Mouse (Mus musculus) intestine, embryonic 15.5 days (tissue): ENCODE measurements at regions not wholly inside any gene's neighbourhood (a gene's known extent, or its start where the extent isn't known, plus 50 kb on each side); places are given as distances from the start of the nearest gene placed in this dataset.
A peak's percentile ranks its signal among the peaks of the same experiment; 100 is the strongest.

Experiments used
- ATAC-seq: fragments of 200-750 bp; cut with Nextera tagmentation; 2 replicates; pipeline ENCODE4 v1.8.0; 2017; ENCODE audit warnings: moderate TSS enrichment, moderate library complexity
- H3K27ac ChIP-seq: fragments of 300-500 bp; sonication (generic); 2 replicates; pipeline ENCODE4 v1.5.1; 2015; ENCODE audit warnings: mild to moderate bottlenecking, inconsistent platforms
- H3K27me3 ChIP-seq: fragments of 300-500 bp; sonication (generic); replicated peaks from 2 replicates; pipeline ENCODE4 v1.6.1; 2015; ENCODE audit warnings: inconsistent platforms
- H3K36me3 ChIP-seq: fragments of 300-500 bp; sonication (generic); 2 replicates; pipeline ENCODE4 v1.6.1; 2015; ENCODE audit warnings: inconsistent platforms
- H3K4me1 ChIP-seq: fragments of 300-500 bp; sonication (generic); replicated peaks from 2 replicates; pipeline ENCODE4 v1.6.1; 2015; ENCODE audit warnings: inconsistent platforms
- H3K4me2 ChIP-seq: fragments of 300-500 bp; sonication (generic); replicated peaks from 2 replicates; pipeline ENCODE4 v1.6.1; 2015; ENCODE audit warnings: mild to moderate bottlenecking, inconsistent platforms
- H3K4me3 ChIP-seq: fragments of 300-500 bp; sonication (generic); replicated peaks from 2 replicates; pipeline ENCODE4 v1.5.1; 2015; ENCODE audit warnings: inconsistent platforms
- H3K9ac ChIP-seq: fragments of 300-500 bp; sonication (generic); 2 replicates; pipeline ENCODE4 v1.6.1; 2015; ENCODE audit warnings: inconsistent platforms
- H3K9me3 ChIP-seq: fragments of 300-500 bp; sonication (generic); 2 replicates; pipeline ENCODE4 v1.6.1; 2016; ENCODE audit warnings: inconsistent platforms
- WGBS: fragments of 180-500 bp; shearing (Covaris S2); methylation state at CpG from one replicate; pipeline ENCODE4 v1.1.7; 2015; 5-methylcytosine and 5-hydroxymethylcytosine counted together

GRCm38 (mm10) chr4:88956151-88956550 is 76.2 kb upstream of the Ifne start:
- H3K27ac ChIP-seq: no peak overlapping the region
- H3K4me2 ChIP-seq: no peak overlapping the region
- no peaks in the 10 kb centered on the region for H3K27me3 ChIP-seq
- ATAC-seq: no peak
- H3K9ac ChIP-seq: no peak overlapping the region
- no peaks in the 10 kb centered on the region for H3K4me1 ChIP-seq
- no peaks in the 10 kb centered on the region for H3K36me3 ChIP-seq
- 20% methylated on average over 7 of the region's 7 CpGs for WGBS
- H3K9me3 ChIP-seq: no peaks in the 10 kb centered on the region
- H3K4me3 ChIP-seq: no peak overlapping the region

GRCm38 (mm10) chr4:88955571-88955970 is 75.6 kb upstream of the Ifne start:
- Histone ChIP-seq H3K9ac (no peak overlapping the region), H3K4me1 (no peaks in the 10 kb centered on the region), H3K27ac (no peak overlapping the region), H3K9me3 (no peaks in the 10 kb centered on the region), H3K4me3 (no peak overlapping the region), H3K36me3 (no peaks in the 10 kb centered on the region), H3K27me3 (no peaks in the 10 kb centered on the region), H3K4me2 (no peak overlapping the region)
- ATAC-seq: peak; percentile 49; the same call in 1 of the 2 replicates
- WGBS: 67% methylated on average over 7 of the region's 7 CpGs

GRCm38 (mm10) chr4:88954045-88954444 is 74.0 kb upstream of the Ifne start:
- Histone ChIP-seq H3K4me2 (no peak overlapping the region), H3K9me3 (no peaks in the 10 kb centered on the region), H3K4me1 (no peaks in the 10 kb centered on the region), H3K27me3 (no peaks in the 10 kb centered on the region), H3K36me3 (no peaks in the 10 kb centered on the region), H3K4me3 (no peak overlapping the region), H3K9ac (no peak overlapping the region), H3K27ac (no peak overlapping the region)
- ATAC-seq: no peak
- WGBS: 89% methylated on average over 3 of the region's 3 CpGs

GRCm38 (mm10) chr4:88951034-88951336 is 71.0 kb upstream of the Ifne start:
- no peak overlapping the region for H3K4me3 ChIP-seq
- H3K27ac ChIP-seq: no peak overlapping the region
- no peaks in the 10 kb centered on the region for H3K9me3 ChIP-seq
- 69% methylated on average over 1 of the region's 1 CpGs for WGBS
- H3K36me3 ChIP-seq: no peaks in the 10 kb centered on the region
- no peaks in the 10 kb centered on the region for H3K4me1 ChIP-seq
- no peak overlapping the region for H3K9ac ChIP-seq
- H3K4me2 ChIP-seq: no peak overlapping the region
- H3K27me3 ChIP-seq: no peaks in the 10 kb centered on the region
- no peak for ATAC-seq

GRCm38 (mm10) chr4:88950181-88951033 is 70.4 kb upstream of the Ifne start:
- no peak overlapping the region for H3K27ac ChIP-seq
- H3K4me1 ChIP-seq: no peaks in the 10 kb centered on the region
- H3K27me3 ChIP-seq: no peaks in the 10 kb centered on the region
- no peaks in the 10 kb centered on the region for H3K9me3 ChIP-seq
- no peak overlapping the region for H3K9ac ChIP-seq
- H3K4me2 ChIP-seq: no peak overlapping the region
- no peaks in the 10 kb centered on the region for H3K36me3 ChIP-seq
- 52% methylated on average over 12 of the region's 12 CpGs for WGBS
- no peak for ATAC-seq
- no peak overlapping the region for H3K4me3 ChIP-seq

- ATAC-seq: no peak
- Histone ChIP-seq H3K4me3 (no peak overlapping the region), H3K9ac (no peak overlapping the region), H3K27ac (no peak overlapping the region), H3K9me3 (no peaks in the 10 kb centered on the region), H3K4me2 (no peak overlapping the region), H3K4me1 (no peaks in the 10 kb centered on the region), H3K36me3 (no peaks in the 10 kb centered on the region), H3K27me3 (no peaks in the 10 kb centered on the region)
- 87% methylated on average over 4 of the region's 4 CpGs for WGBS
Observed at GRCm38 (mm10) chr4:88948027-88948859, 68.2 kb upstream of the Ifne start.

- H3K9ac ChIP-seq: no peak overlapping the region
- 0 out of 2 replicates have a peak, but pooled peaks cover 3% of the 10 kb centered on the region for H3K4me1 ChIP-seq
- H3K36me3 ChIP-seq: no peaks in the 10 kb centered on the region
- 78% methylated on average over 4 of the region's 4 CpGs for WGBS
- ATAC-seq: no peak
- H3K27me3 ChIP-seq: peaks cover 13% of the 10 kb centered on the region
- H3K27ac ChIP-seq: no peak overlapping the region
- H3K4me3 ChIP-seq: no peak overlapping the region
- no peak overlapping the region for H3K4me2 ChIP-seq
- H3K9me3 ChIP-seq: no peaks in the 10 kb centered on the region
Observed at GRCm38 (mm10) chr4:88941955-88942354, 62.0 kb upstream of the Ifne start.

GRCm38 (mm10) chr4:88940670-88941069 is 60.7 kb upstream of the Ifne start:
- Histone ChIP-seq H3K4me3 (no peak overlapping the region), H3K4me1 (0 out of 2 replicates have a peak, but pooled peaks cover 3% of the 10 kb centered on the region), H3K36me3 (no peaks in the 10 kb centered on the region), H3K9ac (no peak overlapping the region), H3K27ac (no peak overlapping the region), H3K27me3 (peaks cover 13% of the 10 kb centered on the region), H3K9me3 (no peaks in the 10 kb centered on the region), H3K4me2 (no peak overlapping the region)
- WGBS: 89% methylated on average over 2 of the region's 2 CpGs
- no peak for ATAC-seq

- no peaks in the 10 kb centered on the region for H3K9me3 ChIP-seq
- no peak overlapping the region for H3K4me3 ChIP-seq
- no peak overlapping the region for H3K9ac ChIP-seq
- H3K4me2 ChIP-seq: no peak overlapping the region
- 61% methylated on average over 4 of the region's 4 CpGs for WGBS
- H3K4me1 ChIP-seq: 0 out of 2 replicates have a peak, but pooled peaks cover 3% of the 10 kb centered on the region
- H3K27me3 ChIP-seq: peaks cover 13% of the 10 kb centered on the region
- H3K36me3 ChIP-seq: no peaks in the 10 kb centered on the region
- no peak for ATAC-seq
- no peak overlapping the region for H3K27ac ChIP-seq
Observed at GRCm38 (mm10) chr4:88939397-88939796, 59.4 kb upstream of the Ifne start.

- Histone ChIP-seq H3K9me3 (no peaks in the 10 kb centered on the region), H3K4me3 (peak overlapping the region; percentile 58), H3K27ac (peak overlapping the region; percentile 74; the same call in 1 of the 2 replicates), H3K36me3 (no peaks in the 10 kb centered on the region), H3K4me2 (peak overlapping the region; percentile 78), H3K27me3 (peaks cover 13% of the 10 kb centered on the region), H3K9ac (peak overlapping the region; percentile 64), H3K4me1 (0 out of 2 replicates have a peak, but pooled peaks cover 3% of the 10 kb centered on the region)
- 7% methylated on average over 11 of the region's 11 CpGs for WGBS
- ATAC-seq: peak; percentile 70
Observed at GRCm38 (mm10) chr4:88938712-88939032, 58.7 kb upstream of the Ifne start.

GRCm38 (mm10) chr4:88937866-88938711 is 58.1 kb upstream of the Ifne start:
- Histone ChIP-seq H3K9ac (peak overlapping the region; percentile 64), H3K9me3 (no peaks in the 10 kb centered on the region), H3K4me3 (peak overlapping the region; percentile 58), H3K4me1 (0 out of 2 replicates have a peak, but pooled peaks cover 3% of the 10 kb centered on the region), H3K27ac (peak overlapping the region; percentile 74), H3K27me3 (peaks cover 13% of the 10 kb centered on the region), H3K36me3 (no peaks in the 10 kb centered on the region), H3K4me2 (peak overlapping the region; percentile 78)
- under 1% methylated on average over 104 of the region's 104 CpGs for WGBS
- ATAC-seq: peak; percentile 98

GRCm38 (mm10) chr4:88936976-88937375 is 57.0 kb upstream of the Ifne start:
- no peak overlapping the region for H3K4me2 ChIP-seq
- H3K9me3 ChIP-seq: no peaks in the 10 kb centered on the region
- peak overlapping the region; percentile 58 for H3K4me3 ChIP-seq
- ATAC-seq: no peak
- H3K9ac ChIP-seq: no peak overlapping the region
- H3K27me3 ChIP-seq: peaks cover 13% of the 10 kb centered on the region
- 0 out of 2 replicates have a peak, but pooled peaks cover 3% of the 10 kb centered on the region for H3K4me1 ChIP-seq
- no peaks in the 10 kb centered on the region for H3K36me3 ChIP-seq
- H3K27ac ChIP-seq: no peak overlapping the region
- 53% methylated on average over 6 of the region's 6 CpGs for WGBS
